Mouse (Mus musculus): ENCODE results near the gene Colgalt2. TPM values are rescaled to one million over a fixed set of nuclear protein-coding genes. Genes with fewer than 3 reads are reported as not detected.
A peak's percentile ranks its signal among the peaks of the same experiment; 100 is the strongest.

Gene Colgalt2
- polyA plus RNA-seq, 1 experiment from 2014 or later = 1.7 TPM

DNA sequence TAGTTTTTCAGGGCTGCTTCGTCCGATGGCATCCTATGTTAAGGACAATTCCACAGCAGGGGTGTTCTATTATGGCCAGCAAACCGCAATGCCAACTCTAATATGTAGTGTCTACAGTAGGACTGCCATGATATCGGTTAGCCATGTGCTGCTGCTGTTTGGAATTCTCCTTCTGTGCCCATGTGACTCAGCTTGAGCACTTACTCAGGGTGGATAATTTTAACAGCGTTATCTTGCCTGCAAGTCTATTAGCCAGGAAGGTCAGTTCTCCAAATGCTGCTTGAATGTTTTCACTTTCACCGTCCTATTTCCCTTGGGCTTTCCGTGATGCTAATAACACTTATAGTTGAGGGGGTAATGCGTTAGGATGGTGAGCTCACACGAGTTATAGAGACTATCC lies 126.5 kb downstream of the Colgalt2 start:
- DNase-seq (ENCODE audit: low spot score) (no peak), ATAC-seq (replicated peaks; ENCODE audit: low FRiP score, low TSS enrichment, low read depth) (no peak)
- Histone ChIP-seq H3K9ac (ENCODE audit: low read length) (no peak overlapping the region), H3K9me3 (ENCODE audit: control insufficient read depth, low read length) (no peaks in the 10 kb centered on the region), H3K4me2 (ENCODE audit: low read length) (no peak overlapping the region), H3K36me3 (ENCODE audit: control insufficient read depth, insufficient read depth, low read length) (peaks cover 61% of the 10 kb centered on the region), H3K4me3 (ENCODE audit: low read depth, low read length) (no peak overlapping the region), H3K4me1 (replicated peaks; ENCODE audit: control insufficient read depth, insufficient read depth, low read length) (no peaks in the 10 kb centered on the region), H3K27me3 (replicated peaks; ENCODE audit: control insufficient read depth, insufficient read depth, low read length) (no peaks in the 10 kb centered on the region), H3K27ac (ENCODE audit: low read depth) (no peak overlapping the region)
- 86% methylated on average over 9 of the region's 9 CpGs for WGBS

DNA sequence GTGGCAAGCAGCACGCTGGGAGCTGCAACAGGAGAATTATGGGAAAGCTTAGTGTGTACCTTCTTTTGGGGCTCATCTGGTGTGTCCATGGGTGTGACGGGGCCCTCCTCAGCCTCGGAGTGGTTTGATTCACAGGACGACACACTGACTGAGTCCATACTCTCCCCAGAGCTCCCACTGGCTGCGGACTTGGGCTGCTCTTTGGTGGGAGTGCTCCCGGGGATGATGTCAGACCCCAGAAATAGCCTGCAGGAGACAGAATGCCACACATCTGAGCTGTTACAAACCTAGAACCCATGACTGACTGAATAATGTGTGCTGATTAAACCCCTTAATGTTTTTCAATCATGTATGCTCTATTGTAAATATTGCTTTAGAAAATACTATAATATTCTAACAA lies 128.6 kb downstream of the Colgalt2 start:
- DNase-seq (ENCODE audit: low spot score) (no peak), ATAC-seq (replicated peaks; ENCODE audit: low FRiP score, low TSS enrichment, low read depth) (no peak)
- Histone ChIP-seq H3K27ac (ENCODE audit: low read depth) (no peak overlapping the region), H3K36me3 (ENCODE audit: control insufficient read depth, insufficient read depth, low read length) (peaks cover 48% of the 10 kb centered on the region), H3K9ac (ENCODE audit: low read length) (no peak overlapping the region), H3K27me3 (replicated peaks; ENCODE audit: control insufficient read depth, insufficient read depth, low read length) (no peaks in the 10 kb centered on the region), H3K9me3 (ENCODE audit: control insufficient read depth, low read length) (no peaks in the 10 kb centered on the region), H3K4me3 (ENCODE audit: low read depth, low read length) (no peak overlapping the region), H3K4me2 (ENCODE audit: low read length) (no peak overlapping the region), H3K4me1 (replicated peaks; ENCODE audit: control insufficient read depth, insufficient read depth, low read length) (0 out of 2 replicates have a peak, but pooled peaks cover 7% of the 10 kb centered on the region)
- 82% methylated on average over 6 of the region's 6 CpGs for WGBS

DNA sequence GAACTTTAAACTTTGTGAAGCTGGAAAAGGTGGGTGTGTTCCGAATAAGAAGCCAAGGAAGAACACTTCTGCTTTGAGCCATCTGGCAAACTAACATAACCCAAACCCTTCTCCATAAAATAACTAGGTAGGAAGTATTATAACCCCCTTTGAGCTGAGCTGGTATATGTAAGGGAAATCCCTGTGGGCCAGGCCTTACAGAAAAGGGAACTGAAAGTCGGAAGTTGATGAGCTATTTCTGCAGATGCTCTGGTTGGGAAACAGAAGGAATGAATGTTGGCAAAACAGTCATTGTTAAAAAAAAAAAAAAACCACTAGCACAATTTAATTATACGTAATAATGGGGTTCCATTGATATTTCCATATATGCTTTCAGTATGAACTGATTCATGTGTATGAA lies 129.1 kb downstream of the Colgalt2 start:
- Histone ChIP-seq H3K9me3 (ENCODE audit: control insufficient read depth, low read length) (no peaks in the 10 kb centered on the region), H3K36me3 (ENCODE audit: control insufficient read depth, insufficient read depth, low read length) (peaks cover 47% of the 10 kb centered on the region), H3K4me1 (replicated peaks; ENCODE audit: control insufficient read depth, insufficient read depth, low read length) (0 out of 2 replicates have a peak, but pooled peaks cover 7% of the 10 kb centered on the region), H3K27me3 (replicated peaks; ENCODE audit: control insufficient read depth, insufficient read depth, low read length) (no peaks in the 10 kb centered on the region), H3K9ac (ENCODE audit: low read length) (no peak overlapping the region), H3K4me2 (ENCODE audit: low read length) (no peak overlapping the region), H3K4me3 (ENCODE audit: low read depth, low read length) (no peak overlapping the region), H3K27ac (ENCODE audit: low read depth) (no peak overlapping the region)
- DNase-seq (ENCODE audit: low spot score) = no peak
- 85% methylated on average over 3 of the region's 3 CpGs for WGBS
- ATAC-seq (replicated peaks; ENCODE audit: low FRiP score, low TSS enrichment, low read depth) = no peak

DNA sequence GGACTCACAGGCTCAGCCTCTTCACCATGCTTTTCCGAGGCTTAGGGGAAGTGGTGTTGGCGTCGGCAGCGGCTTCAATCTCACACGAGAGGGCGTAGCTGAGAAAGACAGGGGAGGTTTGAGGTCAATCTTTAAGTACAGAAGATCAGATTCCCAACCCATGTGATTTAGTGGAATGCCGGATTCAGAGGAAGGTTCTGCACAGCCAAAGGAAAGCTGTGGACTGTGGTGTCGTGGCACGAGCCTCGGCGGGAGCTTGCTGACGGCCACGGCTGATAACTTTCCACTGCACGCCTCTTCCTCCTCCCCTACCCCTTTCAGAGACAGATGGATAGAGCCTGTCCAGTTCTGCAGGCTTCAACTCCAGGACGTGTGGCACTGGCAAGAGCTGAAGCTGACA lies 131.9 kb downstream of the Colgalt2 start:
- H3K4me3 ChIP-seq (ENCODE audit: low read depth, low read length) = no peak overlapping the region
- DNase-seq (ENCODE audit: low spot score) (peak; percentile 53), ATAC-seq (replicated peaks; ENCODE audit: low FRiP score, low TSS enrichment, low read depth) (no peak)
- 39% methylated on average over 15 of the region's 15 CpGs for WGBS
- 0 out of 2 replicates have a peak, but pooled peaks cover 7% of the 10 kb centered on the region for H3K4me1 ChIP-seq (replicated peaks; ENCODE audit: control insufficient read depth, insufficient read depth, low read length)
- no peaks in the 10 kb centered on the region for H3K27me3 ChIP-seq (replicated peaks; ENCODE audit: control insufficient read depth, insufficient read depth, low read length)
- no peak overlapping the region for H3K4me2 ChIP-seq (ENCODE audit: low read length)
- no peak overlapping the region for H3K27ac ChIP-seq (ENCODE audit: low read depth)
- H3K36me3 ChIP-seq (ENCODE audit: control insufficient read depth, insufficient read depth, low read length) = peaks cover 37% of the 10 kb centered on the region
- no peaks in the 10 kb centered on the region for H3K9me3 ChIP-seq (ENCODE audit: control insufficient read depth, low read length)
- no peak overlapping the region for H3K9ac ChIP-seq (ENCODE audit: low read length)

DNA sequence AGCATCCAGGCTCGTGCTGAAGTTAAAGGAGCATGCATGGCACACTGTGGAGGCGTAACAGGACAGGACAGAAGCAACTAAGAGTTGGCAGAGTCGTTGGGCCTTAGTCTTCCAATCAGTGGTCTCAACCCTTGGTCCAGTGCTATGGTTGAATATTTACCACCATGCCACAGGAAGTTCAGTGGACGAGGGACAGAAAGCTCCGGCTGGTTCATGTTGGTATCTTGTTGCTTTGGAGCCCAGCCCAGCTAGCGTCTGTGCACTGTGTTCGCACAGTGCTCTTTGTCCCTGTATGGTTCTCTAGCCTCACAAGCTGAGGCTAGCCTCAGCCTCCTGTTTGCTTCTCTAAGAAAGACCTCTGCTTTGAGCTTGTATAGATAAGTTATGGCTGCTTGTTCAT lies 134.9 kb downstream of the Colgalt2 start:
- no peaks in the 10 kb centered on the region for H3K9me3 ChIP-seq (ENCODE audit: control insufficient read depth, low read length)
- H3K27ac ChIP-seq (ENCODE audit: low read depth) = no peak overlapping the region
- no peak overlapping the region for H3K9ac ChIP-seq (ENCODE audit: low read length)
- 75% methylated on average over 7 of the region's 7 CpGs for WGBS
- no peak overlapping the region for H3K4me2 ChIP-seq (ENCODE audit: low read length)
- peaks cover 50% of the 10 kb centered on the region for H3K36me3 ChIP-seq (ENCODE audit: control insufficient read depth, insufficient read depth, low read length)
- DNase-seq (ENCODE audit: low spot score) (no peak), ATAC-seq (replicated peaks; ENCODE audit: low FRiP score, low TSS enrichment, low read depth) (no peak)
- no peaks in the 10 kb centered on the region for H3K27me3 ChIP-seq (replicated peaks; ENCODE audit: control insufficient read depth, insufficient read depth, low read length)
- 0 out of 2 replicates have a peak, but pooled peaks cover 7% of the 10 kb centered on the region for H3K4me1 ChIP-seq (replicated peaks; ENCODE audit: control insufficient read depth, insufficient read depth, low read length)
- H3K4me3 ChIP-seq (ENCODE audit: low read depth, low read length) = no peak overlapping the region

DNA sequence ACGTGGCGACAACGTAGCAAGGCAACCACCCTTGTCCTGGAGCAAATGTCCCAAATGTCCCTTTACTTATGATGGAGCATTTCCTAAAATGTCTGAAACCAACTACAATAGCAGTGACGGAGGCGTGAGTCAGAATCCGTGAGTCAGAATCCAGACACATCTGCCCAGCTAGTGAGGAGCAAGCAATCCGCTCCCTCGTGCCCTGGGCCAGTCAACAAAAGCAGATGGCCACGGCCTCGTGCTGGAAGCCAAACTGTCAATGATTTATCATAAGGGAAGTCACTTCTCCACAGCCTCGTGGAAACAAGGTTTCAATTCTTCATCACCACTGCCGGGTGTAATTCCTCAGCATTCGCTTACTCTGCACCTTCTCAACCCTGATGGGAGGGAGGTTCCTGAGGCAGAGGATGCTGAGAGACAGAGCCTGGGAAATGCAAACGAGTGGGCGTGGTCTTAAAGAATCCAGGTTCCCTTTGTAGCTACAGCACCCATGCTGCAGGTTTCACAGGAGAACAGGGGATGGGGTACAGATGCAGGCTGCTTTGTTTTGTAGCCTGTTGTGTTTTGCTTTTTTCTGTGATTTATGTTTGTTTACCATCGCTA lies 136.9 kb downstream of the Colgalt2 start:
- 0 out of 2 replicates have a peak, but pooled peaks cover 7% of the 10 kb centered on the region for H3K4me1 ChIP-seq (replicated peaks; ENCODE audit: control insufficient read depth, insufficient read depth, low read length)
- no peak overlapping the region for H3K9ac ChIP-seq (ENCODE audit: low read length)
- no peaks in the 10 kb centered on the region for H3K27me3 ChIP-seq (replicated peaks; ENCODE audit: control insufficient read depth, insufficient read depth, low read length)
- 39% methylated on average over 16 of the region's 16 CpGs for WGBS
- no peaks in the 10 kb centered on the region for H3K9me3 ChIP-seq (ENCODE audit: control insufficient read depth, low read length)
- H3K36me3 ChIP-seq (ENCODE audit: control insufficient read depth, insufficient read depth, low read length) = peaks cover 54% of the 10 kb centered on the region
- no peak overlapping the region for H3K27ac ChIP-seq (ENCODE audit: low read depth)
- no peak overlapping the region for H3K4me3 ChIP-seq (ENCODE audit: low read depth, low read length)
- DNase-seq (ENCODE audit: low spot score) (peak; percentile 54), ATAC-seq (replicated peaks; ENCODE audit: low FRiP score, low TSS enrichment, low read depth) (no peak)
- H3K4me2 ChIP-seq (ENCODE audit: low read length) = no peak overlapping the region

DNA sequence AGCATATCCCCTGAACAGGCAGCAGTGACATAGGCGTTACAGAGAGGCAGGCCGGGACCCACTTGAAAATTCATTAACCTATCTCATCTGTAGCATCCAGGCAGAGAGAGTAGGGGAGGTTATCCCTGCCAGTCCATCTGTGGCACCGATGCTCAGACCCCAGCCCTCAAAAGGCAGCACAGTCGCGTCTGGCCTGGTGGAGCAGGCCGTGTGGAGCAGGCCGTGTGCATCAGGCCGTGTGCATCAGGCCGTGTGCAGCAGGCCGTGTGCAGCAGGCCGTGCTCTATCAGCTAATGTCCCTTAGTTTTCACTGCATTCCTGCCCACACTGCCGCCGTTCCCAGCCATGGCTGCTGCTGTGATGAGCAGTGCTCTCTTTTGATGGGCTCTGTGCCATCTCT lies 137.6 kb downstream of the Colgalt2 start:
- no peak for ATAC-seq (replicated peaks; ENCODE audit: low FRiP score, low TSS enrichment, low read depth)
- WGBS = 90% methylated on average over 13 of the region's 13 CpGs

DNA sequence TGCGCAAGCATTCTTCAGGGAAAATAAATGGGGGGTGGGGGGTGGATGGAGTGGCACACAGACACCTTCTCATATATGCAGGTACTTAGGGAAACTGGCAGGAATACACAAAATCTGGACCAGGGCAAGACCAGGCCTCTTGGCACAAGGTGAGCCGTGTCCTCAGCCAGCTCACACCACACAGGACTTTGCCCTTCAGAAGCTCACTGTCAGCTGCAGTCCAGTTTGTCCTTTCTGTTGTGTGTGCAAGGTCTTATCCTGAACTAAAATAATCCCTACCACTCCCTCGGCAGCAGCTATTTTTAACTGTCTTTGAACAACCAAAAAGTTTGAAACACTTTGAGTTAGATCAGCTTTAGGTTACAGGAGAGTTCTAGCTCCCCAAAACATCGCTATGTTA lies 139.2 kb downstream of the Colgalt2 start:
- H3K4me2 ChIP-seq (ENCODE audit: low read length) = no peak overlapping the region
- H3K9ac ChIP-seq (ENCODE audit: low read length) = no peak overlapping the region
- H3K9me3 ChIP-seq (ENCODE audit: control insufficient read depth, low read length) = no peaks in the 10 kb centered on the region
- ATAC-seq (replicated peaks; ENCODE audit: low FRiP score, low TSS enrichment, low read depth) = no peak
- 86% methylated on average over 4 of the region's 4 CpGs for WGBS
- H3K4me3 ChIP-seq (ENCODE audit: low read depth, low read length) = no peak overlapping the region
- no peaks in the 10 kb centered on the region for H3K27me3 ChIP-seq (replicated peaks; ENCODE audit: control insufficient read depth, insufficient read depth, low read length)
- peaks cover 9% of the 10 kb centered on the region; the same call in 1 of the 2 replicates for H3K4me1 ChIP-seq (replicated peaks; ENCODE audit: control insufficient read depth, insufficient read depth, low read length)
- H3K27ac ChIP-seq (ENCODE audit: low read depth) = no peak overlapping the region
- H3K36me3 ChIP-seq (ENCODE audit: control insufficient read depth, insufficient read depth, low read length) = peaks cover 58% of the 10 kb centered on the region
- DNase-seq (ENCODE audit: low spot score) = no peak

More for the DNA sequence above, 137.6 kb downstream of the Colgalt2 start:
- no peaks in the 10 kb centered on the region for H3K9me3 ChIP-seq (ENCODE audit: control insufficient read depth, low read length)
- no peak for DNase-seq (ENCODE audit: low spot score)
- no peak overlapping the region for H3K4me3 ChIP-seq (ENCODE audit: low read depth, low read length)
- peaks cover 60% of the 10 kb centered on the region for H3K36me3 ChIP-seq (ENCODE audit: control insufficient read depth, insufficient read depth, low read length)
- no peak overlapping the region for H3K27ac ChIP-seq (ENCODE audit: low read depth)
- no peak overlapping the region for H3K4me2 ChIP-seq (ENCODE audit: low read length)
- peaks cover 7% of the 10 kb centered on the region; the same call in 1 of the 2 replicates for H3K4me1 ChIP-seq (replicated peaks; ENCODE audit: control insufficient read depth, insufficient read depth, low read length)
- H3K9ac ChIP-seq (ENCODE audit: low read length) = no peak overlapping the region
- no peaks in the 10 kb centered on the region for H3K27me3 ChIP-seq (replicated peaks; ENCODE audit: control insufficient read depth, insufficient read depth, low read length)

DNA sequence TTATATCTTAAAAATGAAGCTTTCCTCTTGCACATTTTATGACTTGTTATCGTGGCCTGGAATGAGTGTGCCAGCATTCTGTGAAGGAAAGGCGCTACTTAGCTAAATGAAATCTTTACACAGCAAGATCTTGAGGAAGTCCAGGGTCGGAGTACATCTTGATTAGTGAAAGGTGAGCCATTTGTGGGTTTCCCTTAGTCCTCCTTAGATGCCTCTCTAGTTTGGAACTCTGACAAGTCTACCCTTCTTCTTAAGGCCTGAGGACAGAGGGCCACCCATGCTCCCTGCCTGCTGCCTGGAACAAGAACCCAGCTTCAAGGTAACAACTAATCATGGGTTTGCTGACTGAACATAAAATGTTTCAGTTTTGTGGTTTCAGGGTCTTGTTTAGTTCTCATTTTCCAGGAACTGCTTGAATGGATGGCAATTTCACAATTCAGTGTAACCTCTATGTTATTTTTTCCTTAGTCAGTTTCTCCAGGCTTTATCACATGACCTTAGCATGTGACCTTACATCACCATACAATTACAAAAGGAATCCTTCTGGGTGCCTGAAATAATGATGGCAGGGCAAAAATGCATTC lies 140.8 kb downstream of the Colgalt2 start:
- no peak overlapping the region for H3K4me3 ChIP-seq (ENCODE audit: low read depth, low read length)
- WGBS = 77% methylated on average over 3 of the region's 3 CpGs
- no peak overlapping the region for H3K27ac ChIP-seq (ENCODE audit: low read depth)
- peaks cover 64% of the 10 kb centered on the region for H3K36me3 ChIP-seq (ENCODE audit: control insufficient read depth, insufficient read depth, low read length)
- H3K4me2 ChIP-seq (ENCODE audit: low read length) = no peak overlapping the region
- ATAC-seq (replicated peaks; ENCODE audit: low FRiP score, low TSS enrichment, low read depth) (no peak), DNase-seq (ENCODE audit: low spot score) (no peak)
- peaks cover 9% of the 10 kb centered on the region; the same call in 1 of the 2 replicates for H3K4me1 ChIP-seq (replicated peaks; ENCODE audit: control insufficient read depth, insufficient read depth, low read length)
- H3K27me3 ChIP-seq (replicated peaks; ENCODE audit: control insufficient read depth, insufficient read depth, low read length) = no peaks in the 10 kb centered on the region
- no peaks in the 10 kb centered on the region for H3K9me3 ChIP-seq (ENCODE audit: control insufficient read depth, low read length)
- H3K9ac ChIP-seq (ENCODE audit: low read length) = no peak overlapping the region
